Mouse (Mus musculus): Measurements from ENCODE around the gene Wdr90. TPM values are rescaled to one million over a fixed set of nuclear protein-coding genes. Genes with fewer than 3 reads are reported as not detected.

The Wdr90 gene
- polyA plus RNA-seq, 1 experiment: 21.6 TPM

DNA sequence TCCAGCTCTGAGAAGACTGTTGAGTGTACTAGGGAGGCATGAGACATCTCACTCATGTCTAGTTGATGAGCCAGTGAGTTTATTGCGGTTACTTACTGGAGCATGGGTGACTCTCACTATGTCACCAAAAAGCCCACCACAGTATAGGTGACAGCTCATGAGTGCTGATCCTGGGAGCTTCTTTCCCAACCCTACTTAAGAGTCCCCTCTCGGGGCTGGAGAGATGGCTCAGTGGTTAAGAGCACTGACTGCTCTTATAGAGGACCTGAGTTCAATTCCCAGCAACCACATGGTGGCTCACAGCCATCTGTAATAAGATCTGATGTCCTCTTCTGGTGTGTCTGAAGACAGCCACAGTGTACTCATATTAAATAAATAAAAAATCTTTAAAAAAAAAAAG, 8.7 kb upstream of the Wdr90 start:
- Histone ChIP-seq H3K27ac (ENCODE audit: insufficient read depth, low read length) (no peak overlapping the region), H3K4me3 (replicated peaks; ENCODE audit: insufficient read depth, low read depth, low read length) (no peak overlapping the region), H3K4me1 (ENCODE audit: control insufficient read depth, insufficient read depth, low read length) (peaks cover 12% of the 10 kb centered on the region), H3K27me3 (ENCODE audit: control insufficient read depth, insufficient read depth, low read length) (no peaks in the 10 kb centered on the region)
- 81% methylated on average over 2 of the region's 2 CpGs for WGBS
- TF ChIP-seq POLR2A (IDR thresholded peaks at IDR 0.05; ENCODE audit: borderline replicate concordance, insufficient read depth, low read length): no peak
- TF ChIP-seq CTCF (IDR thresholded peaks at IDR 0.05; ENCODE audit: borderline replicate concordance, insufficient read depth, low read depth, low read length): no peak
- no peak for DNase-seq

- Histone ChIP-seq H3K4me3 (replicated peaks; ENCODE audit: insufficient read depth, low read depth, low read length) (no peak overlapping the region), H3K27ac (ENCODE audit: insufficient read depth, low read length) (no peak overlapping the region), H3K27me3 (ENCODE audit: control insufficient read depth, insufficient read depth, low read length) (no peaks in the 10 kb centered on the region), H3K4me1 (ENCODE audit: control insufficient read depth, insufficient read depth, low read length) (peaks cover 11% of the 10 kb centered on the region)
- TF ChIP-seq POLR2A (IDR thresholded peaks at IDR 0.05; ENCODE audit: borderline replicate concordance, insufficient read depth, low read length) (no peak), CTCF (IDR thresholded peaks at IDR 0.05; ENCODE audit: borderline replicate concordance, insufficient read depth, low read depth, low read length) (no peak)
- whole genome bisulfite sequencing: 82% methylated on average over 8 of the region's 8 CpGs
- DNase-seq: no peak
Observed at GRCm38 (mm10) chr17:25869498-25869897, 8.2 kb upstream of the Wdr90 start.

DNA sequence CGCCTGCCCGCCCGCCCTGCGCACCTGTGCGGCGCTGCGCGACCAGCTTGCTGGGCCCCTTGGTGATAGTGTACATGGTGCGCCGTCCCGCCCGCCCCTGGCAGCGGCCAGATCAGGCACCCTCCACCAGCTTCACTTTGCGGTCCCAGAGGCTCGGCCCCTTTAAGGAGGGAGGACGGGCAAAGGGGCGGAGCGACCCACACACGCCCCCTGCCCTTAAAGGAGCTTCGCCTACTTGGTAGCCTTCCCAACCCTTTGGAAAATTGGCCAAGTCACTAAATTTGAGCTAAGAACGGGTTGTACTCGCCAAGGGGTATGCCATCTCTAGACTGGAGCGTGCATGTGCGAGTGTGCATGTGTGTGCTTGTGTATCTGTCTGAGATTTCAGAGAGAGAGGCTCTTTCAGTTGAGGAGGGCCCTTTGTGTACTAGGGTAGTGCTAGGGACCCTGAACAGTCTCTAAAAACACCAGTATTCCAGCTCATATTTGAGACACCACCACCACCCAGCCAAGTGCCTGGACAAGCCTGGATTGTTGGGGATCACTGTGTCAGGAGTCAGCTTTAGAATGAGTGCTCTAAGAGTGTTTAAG, 7.4 kb upstream of the Wdr90 start, which contains the start of gene Mcrip2:
Gene Mcrip2 (minus strand): TSS at position 164 of the 591 bp plus-strand sequence.
- under 1% methylated on average over 22 of the region's 24 CpGs for WGBS
- no peak for TF ChIP-seq CTCF (IDR thresholded peaks at IDR 0.05; ENCODE audit: borderline replicate concordance, insufficient read depth, low read depth, low read length)
- peak; percentile 39; the same call in 1 of the 2 replicates for TF ChIP-seq POLR2A (IDR thresholded peaks at IDR 0.05; ENCODE audit: borderline replicate concordance, insufficient read depth, low read length)
- DNase-seq: peak; percentile 84 to 85
- Histone ChIP-seq H3K4me3 (replicated peaks; ENCODE audit: insufficient read depth, low read depth, low read length) (peak within 1 kb of the TSS; percentile 82), H3K4me1 (ENCODE audit: control insufficient read depth, insufficient read depth, low read length) (peaks cover 8% of the 10 kb centered on the region), H3K27me3 (ENCODE audit: control insufficient read depth, insufficient read depth, low read length) (no peaks in the 10 kb centered on the region), H3K27ac (ENCODE audit: insufficient read depth, low read length) (peak within 1 kb of the TSS; percentile 83)

GRCm38 (mm10) chr17:25867836-25868600, 6.7 kb upstream of the Wdr90 start:
- Histone ChIP-seq H3K4me3 (replicated peaks; ENCODE audit: insufficient read depth, low read depth, low read length) (peak overlapping the region; percentile 82), H3K27me3 (ENCODE audit: control insufficient read depth, insufficient read depth, low read length) (no peaks in the 10 kb centered on the region), H3K4me1 (ENCODE audit: control insufficient read depth, insufficient read depth, low read length) (peaks cover 8% of the 10 kb centered on the region), H3K27ac (ENCODE audit: insufficient read depth, low read length) (peak overlapping the region; percentile 42)
- peak in 1 of 2 experiments; percentile 62 for DNase-seq
- no peak for TF ChIP-seq POLR2A (IDR thresholded peaks at IDR 0.05; ENCODE audit: borderline replicate concordance, insufficient read depth, low read length)
- TF ChIP-seq CTCF (IDR thresholded peaks at IDR 0.05; ENCODE audit: borderline replicate concordance, insufficient read depth, low read depth, low read length): no peak
- under 1% methylated on average over 42 of the region's 42 CpGs for WGBS

DNA sequence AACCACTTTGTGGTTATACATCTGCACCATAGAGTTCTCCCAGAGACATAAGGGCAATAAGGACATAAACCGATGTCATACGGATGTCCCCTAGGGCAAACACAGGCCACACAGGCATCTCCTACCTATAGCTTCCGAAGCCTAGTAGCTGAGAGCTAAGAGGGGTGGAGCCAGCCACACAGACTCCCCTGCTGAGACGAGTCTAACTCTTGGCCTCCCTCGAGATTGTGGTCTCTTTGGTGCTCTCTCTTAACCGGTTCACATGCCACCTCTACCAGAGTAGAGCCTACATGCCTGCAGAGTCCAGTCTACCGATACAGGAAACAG, 6.2 kb upstream of the Wdr90 start:
- 11% methylated on average over 7 of the region's 7 CpGs for WGBS
- peaks cover 8% of the 10 kb centered on the region for H3K4me1 ChIP-seq (ENCODE audit: control insufficient read depth, insufficient read depth, low read length)
- H3K27me3 ChIP-seq (ENCODE audit: control insufficient read depth, insufficient read depth, low read length): no peaks in the 10 kb centered on the region
- peak overlapping the region; percentile 82 for H3K4me3 ChIP-seq (replicated peaks; ENCODE audit: insufficient read depth, low read depth, low read length)
- DNase-seq: no peak
- TF ChIP-seq CTCF (IDR thresholded peaks at IDR 0.05; ENCODE audit: borderline replicate concordance, insufficient read depth, low read depth, low read length) (no peak), POLR2A (IDR thresholded peaks at IDR 0.05; ENCODE audit: borderline replicate concordance, insufficient read depth, low read length) (no peak)
- peak overlapping the region; percentile 42 for H3K27ac ChIP-seq (ENCODE audit: insufficient read depth, low read length)

- TF ChIP-seq CTCF (IDR thresholded peaks at IDR 0.05; ENCODE audit: borderline replicate concordance, insufficient read depth, low read depth, low read length): no peak
- TF ChIP-seq POLR2A (IDR thresholded peaks at IDR 0.05; ENCODE audit: borderline replicate concordance, insufficient read depth, low read length): no peak
- DNase-seq: no peak
- 85% methylated on average over 3 of the region's 3 CpGs for WGBS
- Histone ChIP-seq H3K27me3 (ENCODE audit: control insufficient read depth, insufficient read depth, low read length) (no peaks in the 10 kb centered on the region), H3K4me1 (ENCODE audit: control insufficient read depth, insufficient read depth, low read length) (peaks cover 8% of the 10 kb centered on the region), H3K27ac (ENCODE audit: insufficient read depth, low read length) (no peak overlapping the region), H3K4me3 (replicated peaks; ENCODE audit: insufficient read depth, low read depth, low read length) (no peak overlapping the region)
Observed at GRCm38 (mm10) chr17:25866172-25866571, 4.9 kb upstream of the Wdr90 start.

DNA sequence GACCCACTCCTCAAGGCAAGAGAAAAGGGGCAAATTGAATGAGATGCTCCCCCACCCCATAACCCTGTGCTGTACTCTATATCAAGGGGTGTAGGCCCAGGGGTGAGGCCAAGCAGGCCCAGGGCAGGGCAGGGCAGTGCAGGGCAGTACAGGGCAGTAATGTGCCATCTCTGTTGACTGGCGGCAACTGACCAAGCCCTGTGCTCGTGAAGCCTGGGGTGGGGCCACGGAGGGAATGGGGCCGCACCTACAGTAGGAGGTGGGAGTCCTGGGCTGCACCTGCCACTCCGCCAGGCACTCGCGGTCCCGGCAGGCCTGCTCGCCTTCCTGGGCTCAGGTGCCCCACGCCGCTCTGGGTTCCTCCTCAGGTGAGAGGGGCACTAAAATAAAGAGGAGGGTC, 4.0 kb upstream of the Wdr90 start:
- no peak overlapping the region for H3K27ac ChIP-seq (ENCODE audit: insufficient read depth, low read length)
- peaks cover 14% of the 10 kb centered on the region for H3K4me1 ChIP-seq (ENCODE audit: control insufficient read depth, insufficient read depth, low read length)
- no peaks in the 10 kb centered on the region for H3K27me3 ChIP-seq (ENCODE audit: control insufficient read depth, insufficient read depth, low read length)
- DNase-seq: no peak
- WGBS: 89% methylated on average over 11 of the region's 11 CpGs
- no peak overlapping the region for H3K4me3 ChIP-seq (replicated peaks; ENCODE audit: insufficient read depth, low read depth, low read length)
- TF ChIP-seq POLR2A (IDR thresholded peaks at IDR 0.05; ENCODE audit: borderline replicate concordance, insufficient read depth, low read length) (no peak), CTCF (IDR thresholded peaks at IDR 0.05; ENCODE audit: borderline replicate concordance, insufficient read depth, low read depth, low read length) (no peak)

- DNase-seq: no peak
- WGBS: 83% methylated on average over 14 of the region's 14 CpGs
- Histone ChIP-seq H3K27me3 (ENCODE audit: control insufficient read depth, insufficient read depth, low read length) (no peaks in the 10 kb centered on the region), H3K27ac (ENCODE audit: insufficient read depth, low read length) (no peak overlapping the region), H3K4me1 (ENCODE audit: control insufficient read depth, insufficient read depth, low read length) (peaks cover 16% of the 10 kb centered on the region), H3K4me3 (replicated peaks; ENCODE audit: insufficient read depth, low read depth, low read length) (no peak overlapping the region)
- TF ChIP-seq CTCF (IDR thresholded peaks at IDR 0.05; ENCODE audit: borderline replicate concordance, insufficient read depth, low read depth, low read length) (no peak), POLR2A (IDR thresholded peaks at IDR 0.05; ENCODE audit: borderline replicate concordance, insufficient read depth, low read length) (no peak)
Observed at GRCm38 (mm10) chr17:25864311-25864710, 3.0 kb upstream of the Wdr90 start.
